Mouse (Mus musculus) heart, postnatal 0 days (tissue): ENCODE measurements at regions not wholly inside any gene's neighbourhood (a gene's known extent, or its start where the extent isn't known, plus 50 kb on each side); places are given as distances from the start of the nearest gene placed in this dataset.

ENCODE experiments used
- CTCF ChIP-seq: IDR thresholded peaks from 2 replicates; pipeline ENCODE4 v1.5.1; 2016; ENCODE audit warnings: antibody characterized with exemption, control low read depth, low read depth
- EP300 ChIP-seq: IDR thresholded peaks from 2 replicates; pipeline ENCODE4 v1.6.1; 2016; ENCODE audit warnings: antibody characterized with exemption, low read depth

DNA sequence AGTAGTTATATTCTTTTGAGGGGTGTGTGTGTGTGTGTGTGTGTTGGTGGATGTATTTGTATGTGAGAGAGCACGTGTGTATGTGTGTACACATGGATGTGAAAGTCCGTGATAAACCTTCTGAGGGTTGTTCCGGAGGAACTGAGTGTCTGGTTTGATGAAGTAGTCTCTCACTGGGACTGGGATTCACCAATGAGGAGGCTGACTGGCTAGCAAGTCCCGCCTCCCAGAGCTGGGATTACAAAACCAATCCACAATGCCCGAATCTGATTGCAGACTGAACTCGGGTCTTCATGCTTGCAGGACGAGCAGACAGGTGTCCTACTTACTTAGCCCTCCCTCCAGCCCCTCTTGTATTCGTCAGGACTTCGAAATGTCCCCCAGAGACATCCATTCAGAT, 289.8 kb downstream of the Cbln4 start:
- no peak for TF ChIP-seq CTCF
- TF ChIP-seq EP300: no peak
